Mouse (Mus musculus) adrenal gland, postnatal 14 days (tissue): ENCODE measurements at regions not wholly inside any gene's neighbourhood (a gene's known extent, or its start where the extent isn't known, plus 50 kb on each side); places are given as distances from the start of the nearest gene placed in this dataset.

Experiments used
- DNase-seq: peaks from one replicate; pipeline ENCODE4 v3.0.0; 2021; ENCODE audit warnings: mixed read lengths

DNA sequence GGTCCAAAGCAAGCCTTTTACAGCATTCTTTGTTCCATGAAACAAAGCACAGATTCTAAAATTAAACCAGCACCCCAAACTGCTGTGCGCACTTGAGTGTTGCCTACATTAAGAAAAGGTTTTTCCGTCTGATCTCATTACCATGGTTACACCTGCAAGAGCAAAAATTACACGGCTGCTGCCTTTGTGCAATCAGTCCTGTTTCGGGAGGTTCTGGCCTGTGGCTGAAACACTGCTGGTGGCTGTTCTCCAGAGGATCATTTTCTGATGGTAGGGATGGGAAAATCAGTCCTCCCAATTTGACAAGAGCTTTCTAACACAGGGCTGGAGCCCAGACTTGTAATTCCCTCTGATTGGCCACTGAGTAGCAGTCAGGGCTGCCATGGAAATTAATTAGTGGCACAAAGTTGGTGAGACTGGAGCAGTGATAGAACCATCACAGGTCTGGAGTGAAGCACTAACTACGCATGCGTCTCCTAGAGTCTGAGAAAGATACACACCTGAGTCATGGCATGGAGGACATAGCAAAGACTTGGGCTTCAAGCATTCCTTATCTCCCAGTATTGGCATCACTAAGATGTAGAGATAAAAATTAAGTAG lies 114.8 kb upstream of the Fam49a start:
- no peak for DNase-seq

DNA sequence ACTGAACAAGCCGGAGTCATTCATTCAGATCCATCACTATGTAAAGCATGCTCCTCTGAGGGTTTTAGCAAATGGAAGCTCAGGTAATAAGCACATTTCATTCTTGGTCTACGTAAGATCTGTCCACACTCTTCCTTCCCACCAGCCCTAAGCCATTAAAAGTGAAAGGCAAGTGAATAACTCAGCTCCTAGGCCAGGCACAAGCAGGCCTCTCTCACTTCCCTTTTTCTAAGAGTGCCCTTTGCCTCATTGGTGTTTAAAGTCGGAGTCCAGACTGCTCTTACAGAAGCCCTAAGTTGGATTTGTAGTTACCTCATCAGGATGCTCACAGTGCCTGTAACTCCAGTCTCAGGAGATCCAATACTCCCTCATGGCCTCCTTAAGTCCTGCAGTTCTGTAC lies 114.1 kb upstream of the Fam49a start:
- DNase-seq = no peak

DNA sequence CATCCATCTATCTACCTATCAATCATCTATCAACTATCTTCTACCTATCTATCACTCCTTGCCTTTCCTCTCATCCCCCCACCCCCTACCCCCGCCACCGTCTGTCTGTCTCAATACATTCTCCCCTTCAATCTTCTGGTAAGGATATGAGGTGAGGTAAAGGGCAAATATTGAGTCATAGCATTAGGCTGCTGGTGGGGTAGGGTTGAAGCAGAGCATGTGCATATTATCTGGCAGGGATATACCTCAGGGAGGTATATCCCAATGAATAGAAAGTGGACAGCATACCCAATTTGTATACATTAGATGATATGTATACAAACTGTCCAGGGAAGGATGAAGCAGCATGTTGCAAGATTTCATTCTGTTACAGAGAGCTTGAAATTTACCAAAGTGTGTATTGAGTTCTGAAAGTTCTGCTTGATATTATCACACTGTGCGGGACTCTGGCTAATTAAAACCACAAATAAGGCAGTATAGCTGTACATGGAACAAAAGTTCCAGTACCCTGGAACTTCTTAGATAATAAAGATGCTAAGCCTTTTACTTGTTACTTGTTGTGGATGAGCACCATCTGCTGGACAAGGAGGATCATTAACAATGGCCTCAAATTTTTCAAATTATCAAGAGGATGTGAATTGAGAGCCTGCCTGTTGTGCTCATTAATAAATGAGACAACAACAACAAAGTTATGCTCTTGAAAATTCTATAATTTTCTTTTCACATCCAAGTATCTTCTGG lies 113.1 kb upstream of the Fam49a start:
- DNase-seq = peak; percentile 33

DNA sequence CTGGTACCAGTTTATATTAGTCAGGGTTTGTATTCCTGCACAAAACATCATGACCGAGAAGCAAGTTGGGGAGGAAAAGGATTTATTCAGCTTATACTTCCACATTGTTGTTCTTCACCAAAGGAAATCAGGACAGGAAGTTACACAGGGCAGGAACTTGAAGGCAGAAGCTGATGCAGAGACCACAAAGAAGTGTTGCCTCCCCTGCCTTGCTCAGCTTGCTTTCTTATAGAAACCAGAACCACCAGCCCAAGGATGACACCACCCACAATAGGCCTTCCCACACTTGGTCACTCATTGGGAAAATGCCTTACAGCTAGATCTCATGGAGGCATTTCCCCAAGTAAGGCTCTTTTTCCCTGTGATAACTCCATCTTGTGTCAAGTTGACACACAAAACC lies 97.5 kb upstream of the Fam49a start:
- no peak for DNase-seq

DNA sequence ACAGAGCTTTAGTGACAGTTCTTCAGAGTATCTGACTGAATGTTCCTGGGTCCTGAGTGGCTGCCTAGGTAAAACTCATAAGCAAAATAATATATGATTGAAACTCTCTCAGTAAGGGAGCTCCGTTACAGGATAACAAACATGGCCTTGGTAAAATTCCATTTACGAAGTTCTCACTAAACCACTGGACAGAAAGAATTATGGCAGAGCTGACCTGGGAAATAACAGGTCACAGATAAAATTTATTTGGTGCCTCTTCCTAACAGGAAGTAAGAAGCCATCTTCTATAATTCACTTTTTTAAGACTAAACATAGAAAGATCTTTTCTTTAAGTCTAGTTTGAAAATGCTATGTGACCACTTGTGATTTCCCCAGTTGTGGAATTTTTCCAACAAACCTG lies 91.4 kb upstream of the Fam49a start:
- DNase-seq = no peak

DNA sequence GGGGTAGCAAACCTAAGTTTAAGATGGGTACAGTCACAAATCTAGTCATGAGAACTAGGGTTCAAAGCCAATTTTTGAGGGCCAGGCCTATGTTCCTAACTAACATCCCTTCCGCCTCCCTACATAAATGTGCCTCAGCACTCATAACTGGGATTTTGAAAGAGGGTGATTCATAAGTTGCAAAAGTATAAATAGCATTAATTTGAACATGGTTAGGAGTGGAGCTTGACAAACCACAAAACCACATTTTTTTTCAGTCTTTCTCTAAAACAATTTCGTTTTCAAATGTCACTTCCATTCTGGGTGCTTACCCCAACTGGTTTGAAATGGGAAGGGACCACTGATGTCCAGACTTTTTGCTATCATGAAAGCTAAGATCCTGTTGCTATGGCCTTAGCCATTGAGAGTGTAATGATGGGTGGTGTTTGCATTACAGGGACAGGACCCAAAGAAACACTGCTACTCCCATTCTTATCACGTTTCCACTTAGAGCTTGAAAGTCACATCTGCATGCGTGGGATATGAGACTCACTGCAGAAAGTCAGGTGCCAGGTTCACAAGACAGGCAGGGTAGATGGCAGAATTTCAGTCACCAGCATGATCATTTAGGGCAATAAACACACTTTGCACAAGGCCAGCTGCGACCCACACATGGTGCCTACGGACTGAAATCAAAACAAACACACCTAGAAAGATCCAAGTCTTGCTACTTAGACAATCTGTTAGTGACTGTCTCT lies 89.7 kb upstream of the Fam49a start:
- DNase-seq = no peak

DNA sequence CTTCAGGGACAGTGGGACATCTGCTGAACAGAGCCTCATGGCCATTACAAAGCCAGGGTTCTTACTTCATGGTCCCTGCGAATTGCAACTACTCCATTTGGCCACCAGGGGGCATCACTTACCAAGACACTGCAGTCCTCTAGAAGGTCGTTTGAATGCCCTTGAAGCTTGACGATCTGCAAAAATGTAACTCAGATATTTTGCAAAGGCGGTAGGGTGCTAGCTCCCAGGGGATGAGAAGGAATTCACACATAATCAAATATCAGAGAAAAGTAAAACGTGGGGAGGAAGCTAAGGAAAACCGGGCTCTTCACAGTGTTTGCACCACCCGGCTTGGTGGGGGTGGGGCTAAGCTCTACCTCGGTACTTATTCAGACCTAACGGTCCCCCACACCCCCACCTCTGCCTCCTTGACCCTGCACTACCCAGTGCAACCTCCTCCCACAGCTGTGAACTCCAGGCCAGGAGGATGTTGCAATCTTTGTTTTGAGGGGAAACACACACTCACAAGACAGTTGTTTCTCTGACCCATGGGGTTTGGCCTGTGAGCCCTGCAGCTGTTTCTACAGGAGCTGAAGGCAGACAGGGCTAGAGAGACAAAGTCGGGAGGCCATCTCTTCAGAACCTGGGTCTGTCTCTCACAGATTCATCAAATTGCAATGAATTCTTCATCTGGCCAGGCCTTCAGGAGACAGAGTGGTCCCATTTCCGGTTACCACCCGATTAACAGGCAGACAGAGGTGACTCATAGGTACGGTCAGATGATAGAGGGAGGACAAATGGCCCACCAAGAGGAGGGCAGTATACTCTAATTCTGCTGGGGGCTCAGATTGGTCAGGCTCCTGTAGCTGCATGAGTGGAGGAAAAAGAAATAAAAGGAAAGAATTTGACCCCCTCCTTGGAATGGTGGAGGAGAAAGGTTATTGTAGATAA lies 85.3 kb upstream of the Fam49a start:
- DNase-seq = peak; percentile 89

DNA sequence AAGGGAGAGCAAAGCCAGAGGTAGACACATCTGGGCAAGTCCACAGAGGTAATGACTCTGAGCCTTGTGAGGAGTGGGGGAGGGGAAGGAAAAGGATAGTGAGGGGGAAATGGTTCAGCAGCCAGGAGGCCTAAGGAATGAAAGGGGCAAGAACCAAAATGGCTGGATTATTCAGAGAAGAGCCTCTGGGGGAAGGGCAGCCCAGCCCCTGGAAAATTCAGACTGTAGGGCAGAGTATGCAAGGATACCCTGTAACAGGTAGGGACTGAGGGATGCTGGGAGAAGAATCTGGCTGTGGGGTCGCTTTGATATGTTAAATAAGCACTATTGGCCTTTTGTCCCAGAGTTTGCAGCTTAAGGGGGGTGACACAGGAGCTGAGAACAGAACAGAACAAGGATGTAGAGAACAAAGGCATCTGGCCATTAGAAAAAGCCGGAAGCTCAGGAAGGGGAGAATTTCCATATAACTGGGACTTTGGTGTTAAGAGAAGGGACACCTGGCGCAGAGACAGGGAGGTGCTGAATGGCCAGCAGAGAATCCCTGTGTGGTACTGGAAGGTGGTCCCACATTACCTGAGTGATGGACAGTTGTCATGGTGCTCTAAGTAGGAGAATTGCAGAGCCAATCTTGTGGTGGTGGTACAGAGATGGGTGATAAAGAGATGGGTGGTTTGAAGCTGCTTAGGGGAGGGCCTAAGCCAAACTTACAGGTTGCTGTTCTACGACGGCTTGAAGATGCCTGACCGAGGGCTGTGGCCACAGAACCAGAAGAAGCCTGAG lies 84.5 kb upstream of the Fam49a start:
- no peak for DNase-seq

DNA sequence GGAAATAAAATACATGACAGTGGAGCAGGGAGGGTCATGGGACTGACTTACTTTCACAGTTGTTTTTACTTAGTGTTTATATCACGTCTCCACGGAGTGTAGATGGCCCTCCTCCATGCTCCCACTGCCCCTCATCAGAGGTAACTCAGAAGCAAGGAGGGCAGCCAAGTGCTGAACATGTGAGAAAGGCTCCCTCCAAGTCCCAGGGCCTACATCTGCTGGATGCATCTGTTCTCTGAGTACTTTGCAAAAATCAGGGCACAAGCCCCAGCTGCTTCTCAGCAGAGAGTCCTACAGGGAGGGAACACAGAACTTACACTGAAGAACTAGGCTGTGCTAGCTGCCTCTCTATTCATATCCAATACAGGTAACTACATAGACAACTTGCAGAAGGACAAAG lies 83.5 kb upstream of the Fam49a start:
- no peak for DNase-seq

DNA sequence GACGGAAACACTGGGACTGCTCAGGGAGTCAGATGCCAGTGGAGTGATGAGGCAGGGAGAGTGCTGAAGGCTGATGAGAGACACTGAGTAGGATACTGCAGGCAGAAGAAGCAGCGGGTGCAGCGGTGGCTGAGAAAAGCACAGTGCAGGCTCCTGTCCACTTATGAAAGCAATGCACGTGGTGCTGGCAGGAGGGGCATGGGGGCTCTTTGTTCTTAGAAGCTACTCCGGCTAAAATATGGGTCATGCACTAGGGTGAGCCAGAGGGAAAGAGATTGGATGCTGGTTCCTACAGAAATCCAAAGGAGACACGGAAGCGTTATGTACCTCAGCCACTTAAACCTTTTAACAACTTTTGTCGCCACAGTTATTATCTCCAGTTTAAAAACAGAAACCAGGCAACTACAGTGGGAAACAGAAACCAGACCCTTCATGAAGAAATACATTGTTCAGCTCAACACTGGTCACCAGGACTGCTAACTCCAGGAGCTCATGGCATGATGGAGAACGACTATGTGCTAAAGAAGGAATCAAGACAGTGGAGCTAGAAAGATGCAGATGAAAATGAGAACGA lies 82.6 kb upstream of the Fam49a start:
- peak; percentile 25 for DNase-seq

DNA sequence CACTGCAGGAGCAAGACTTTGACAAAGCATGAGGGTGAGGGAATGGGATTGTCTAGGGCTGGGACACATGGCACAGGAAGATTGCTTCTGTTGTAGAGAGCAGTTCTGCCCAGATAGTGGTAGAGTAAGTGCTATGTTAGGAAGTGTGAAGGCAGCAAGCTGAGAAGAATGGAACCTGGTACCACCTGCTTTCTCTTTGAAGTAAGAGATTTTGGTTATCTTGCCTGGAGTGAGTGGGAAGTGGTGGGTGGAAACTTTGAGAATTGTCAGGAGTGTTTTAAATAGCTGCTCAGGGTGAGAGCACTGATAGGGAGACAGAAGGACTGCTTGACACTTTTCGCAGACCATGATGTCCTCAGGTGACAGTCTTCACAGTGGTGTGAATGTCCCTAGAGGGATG lies 81.0 kb upstream of the Fam49a start:
- DNase-seq = no peak

DNA sequence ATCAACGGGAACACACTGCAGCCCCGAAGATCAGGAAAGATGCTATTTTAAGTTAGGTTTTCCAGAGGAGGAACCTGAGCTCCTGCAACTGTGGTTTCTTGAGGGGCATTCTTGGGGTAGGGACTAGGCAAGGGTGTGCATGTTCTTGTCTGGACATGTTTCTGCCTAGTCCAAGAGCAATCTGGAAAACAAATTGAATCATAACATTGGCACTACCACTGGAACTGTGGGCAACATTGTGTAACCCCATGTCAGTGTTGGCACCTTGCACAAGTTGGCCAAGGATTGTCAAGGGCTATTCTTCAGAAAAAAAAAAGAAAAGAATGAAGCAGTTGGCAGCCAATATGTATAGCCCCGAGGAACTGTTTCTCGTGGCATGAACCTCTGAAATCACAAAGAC lies 80.3 kb upstream of the Fam49a start:
- DNase-seq = peak; percentile 56

DNA sequence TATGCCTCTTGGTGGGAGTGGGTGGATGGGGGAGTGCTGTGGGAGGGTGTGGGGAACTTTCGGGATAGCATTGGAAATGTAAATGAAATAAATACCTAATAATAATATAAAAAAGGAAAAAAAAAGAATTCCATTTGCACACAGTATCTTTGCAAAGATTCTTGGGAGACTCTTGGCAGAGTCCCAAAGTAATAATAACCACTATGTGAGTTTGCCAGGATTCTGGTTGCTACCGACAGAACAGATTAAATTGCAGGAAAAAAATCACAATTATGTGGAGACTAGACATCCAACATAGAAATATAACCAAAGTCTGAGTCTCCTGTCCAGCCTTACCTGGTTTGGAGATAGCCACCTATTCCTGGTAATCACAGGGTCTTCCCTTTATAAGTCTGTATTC lies 75.6 kb upstream of the Fam49a start:
- DNase-seq = no peak

DNA sequence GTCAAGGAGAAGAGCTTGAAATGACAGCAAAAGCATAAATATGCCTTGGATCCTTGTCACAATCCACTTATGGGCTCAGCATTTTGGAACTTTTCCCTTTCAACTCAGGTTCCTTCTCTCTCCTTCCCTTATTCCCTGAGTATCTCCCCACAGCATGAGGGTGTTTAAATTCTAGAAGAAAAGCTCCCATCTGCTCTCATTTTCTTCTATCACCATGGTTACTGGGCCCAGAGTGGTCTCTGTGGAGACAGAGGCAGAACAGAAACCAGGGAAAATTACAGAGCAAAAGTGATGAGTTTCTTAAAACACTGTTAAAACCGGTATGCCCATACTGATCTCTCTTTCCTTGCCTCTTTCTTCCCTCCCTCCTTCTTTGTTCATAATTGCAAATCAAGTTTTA lies 66.9 kb upstream of the Fam49a start:
- no peak for DNase-seq

DNA sequence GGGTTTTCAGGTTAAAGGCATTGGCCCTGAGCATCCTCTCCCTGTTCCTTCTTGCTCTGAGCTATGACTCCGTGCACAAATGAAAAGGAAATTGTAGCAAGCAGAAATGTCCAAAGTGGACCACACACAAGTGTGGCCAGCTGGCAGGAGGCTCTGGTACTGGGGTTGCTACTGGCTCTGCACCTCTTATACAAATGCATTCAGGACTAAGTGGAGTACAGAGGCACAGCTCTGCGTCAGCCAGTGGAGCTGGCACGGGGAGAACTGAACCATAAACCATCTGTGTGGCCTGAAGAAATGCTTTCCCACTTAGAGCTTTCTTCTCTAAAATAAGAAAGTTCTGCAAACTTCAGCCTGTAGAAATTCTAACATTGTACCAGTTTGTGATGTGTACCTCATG lies 65.3 kb upstream of the Fam49a start:
- DNase-seq = no peak

DNA sequence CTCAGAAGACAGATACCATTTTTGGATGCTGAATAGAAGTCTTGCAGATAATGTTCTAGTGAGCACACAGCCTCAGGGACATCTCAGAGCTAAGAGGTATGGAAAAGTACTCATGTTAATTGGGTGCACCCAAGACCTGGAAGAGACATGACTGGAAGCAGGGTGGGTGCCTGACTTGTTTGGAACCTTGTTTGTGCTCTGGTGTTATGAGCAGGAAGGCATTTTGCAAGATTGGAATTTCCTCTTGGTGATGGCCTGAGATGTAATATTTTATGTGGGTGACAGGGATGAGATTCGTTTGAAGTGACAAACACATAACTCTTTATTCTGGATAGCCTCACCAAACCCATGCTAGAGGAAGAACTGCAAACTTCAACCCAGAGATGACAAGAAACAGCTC lies 53.7 kb upstream of the Fam49a start:
- no peak for DNase-seq
